Mouse (Mus musculus) kidney, postnatal 0 days (tissue): ENCODE results near the gene Dnase1. TPM values are rescaled to one million over a fixed set of nuclear protein-coding genes. Genes with fewer than 3 reads are reported as not detected.
"Not testable (repeated sequence)": the region's sequence is repeated elsewhere in the genome, so short reads cannot be mapped to it uniquely, and the experiment has no call there.

Source experiments
- ATAC-seq: fragments of 200-750 bp; cut with Nextera tagmentation; replicated peaks from 2 replicates; pipeline ENCODE4 v1.8.0; 2017; ENCODE audit warnings: low read depth, moderate number of reproducible peaks, moderate TSS enrichment, moderate library complexity; ENCODE audit not compliant: low FRiP score
- DNase-seq: peaks from one replicate; pipeline ENCODE4 v3.0.0-alpha.2; 2016; ENCODE audit warnings: low spot score
- H3K27ac ChIP-seq: fragments of 300-500 bp; sonication (generic); 2 replicates; pipeline ENCODE4 v1.5.1; 2014; ENCODE audit warnings: mild to moderate bottlenecking
- H3K27me3 ChIP-seq: fragments of 300-500 bp; sonication (generic); 2 replicates; pipeline ENCODE4 v1.6.1; 2014; ENCODE audit warnings: low read length, mixed read lengths; ENCODE audit not compliant: insufficient read depth
- H3K36me3 ChIP-seq: fragments of 300-500 bp; sonication (generic); 2 replicates; pipeline ENCODE4 v1.6.1; 2014; ENCODE audit warnings: low read length, mixed read lengths; ENCODE audit not compliant: insufficient read depth
- H3K4me1 ChIP-seq: fragments of 300-500 bp; sonication (generic); replicated peaks from 2 replicates; pipeline ENCODE4 v1.6.1; 2014; ENCODE audit warnings: antibody characterized with exemption, low read length, mixed read lengths; ENCODE audit not compliant: insufficient read depth
- H3K4me2 ChIP-seq: fragments of 300-500 bp; sonication (generic); 2 replicates; pipeline ENCODE4 v1.6.1; 2014; ENCODE audit warnings: mild to moderate bottlenecking, low read length, moderate library complexity, mixed read lengths
- H3K4me3 ChIP-seq: fragments of 300-500 bp; sonication (generic); replicated peaks from 2 replicates; pipeline ENCODE4 v1.5.1; 2014; ENCODE audit warnings: low read depth, low read length
- H3K9ac ChIP-seq: fragments of 300-500 bp; sonication (generic); 2 replicates; pipeline ENCODE4 v1.6.1; 2014; ENCODE audit warnings: low read depth, low read length
- H3K9me3 ChIP-seq: fragments of 300-500 bp; sonication (generic); replicated peaks from 2 replicates; pipeline ENCODE4 v1.6.1; 2016; ENCODE audit warnings: low read length, inconsistent platforms, mixed read lengths
- CTCF ChIP-seq: IDR thresholded peaks from 2 replicates; pipeline ENCODE4 v1.5.1; 2016; ENCODE audit warnings: antibody characterized with exemption, low read depth, mild to moderate bottlenecking, moderate library complexity
- WGBS: fragments of 180-500 bp; shearing (Covaris S2); extraction: QIAGEN DNeasy Blood & Tissue Kit; methylation state at CpG from one replicate; pipeline ENCODE4 v1.1.7; 2014; 5-methylcytosine and 5-hydroxymethylcytosine counted together
- polyA plus RNA-seq: library from polyadenylated mRNA; unstranded; fragments of >200 nt; fragmentation: Nextera tagmentation; extraction: Ambion mirVana; gene quantifications from 2 replicates; pipeline ENCODE4 v1.2.1, GENCODE M21; 2015

The Dnase1 gene
- polyA plus RNA-seq, result 6.8 and 7.8 TPM in 2 replicates

- peaks cover 23% of the 10 kb centered on the region for H3K36me3 ChIP-seq
- H3K9ac ChIP-seq, result no peak within 1 kb of the TSS
- no peak within 1 kb of the TSS for H3K4me3 ChIP-seq
- WGBS, result 78% methylated on average over 5 of the region's 5 CpGs
- DNase-seq (no peak), ATAC-seq (no peak)
- H3K9me3 ChIP-seq, result no peaks in the 10 kb centered on the region
- no peaks in the 10 kb centered on the region for H3K27me3 ChIP-seq
- no peak within 1 kb of the TSS for H3K27ac ChIP-seq
- no peaks in the 10 kb centered on the region for H3K4me1 ChIP-seq
- no peak within 1 kb of the TSS for H3K4me2 ChIP-seq
- TF ChIP-seq CTCF, result no peak
These were observed at the start of gene Dnase1 for GRCm38 (mm10) chr16:4036807-4037206. Gene Dnase1, plus strand, starts transcription at chr16:4036942.

- TF ChIP-seq CTCF, result no peak
- Histone ChIP-seq H3K9ac (no peak overlapping the region), H3K4me2 (no peak overlapping the region), H3K27ac (no peak overlapping the region), H3K36me3 (peaks cover 89% of the 10 kb centered on the region), H3K9me3 (no peaks in the 10 kb centered on the region), H3K4me1 (no peaks in the 10 kb centered on the region), H3K27me3 (no peaks in the 10 kb centered on the region), H3K4me3 (no peak overlapping the region)
- 88% methylated on average over 4 of the region's 4 CpGs for WGBS
- ATAC-seq (no peak), DNase-seq (no peak)
These were observed 48.3 kb upstream of the Dnase1 start for GRCm38 (mm10) chr16:3988410-3988809.

GRCm38 (mm10) chr16:4003489-4004398, 33.0 kb upstream of the Dnase1 start, which contains the start of gene Slx4:
Gene Slx4, minus strand, starts transcription at chr16:4003770.
- DNase-seq (peak; percentile 99), ATAC-seq (peak; percentile 98)
- peak within 1 kb of the TSS; percentile 88 for H3K27ac ChIP-seq
- H3K4me3 ChIP-seq, result peak within 1 kb of the TSS; percentile 79
- H3K27me3 ChIP-seq, result no peaks in the 10 kb centered on the region
- no peaks in the 10 kb centered on the region for H3K9me3 ChIP-seq
- H3K4me1 ChIP-seq, result peaks cover 9% of the 10 kb centered on the region; the same call in 1 of the 2 replicates
- H3K4me2 ChIP-seq, result peak within 1 kb of the TSS; percentile 93
- peak; percentile 68 for TF ChIP-seq CTCF
- H3K9ac ChIP-seq, result peak within 1 kb of the TSS; percentile 81
- WGBS, result 2% methylated on average over 58 of the region's 58 CpGs
- H3K36me3 ChIP-seq, result peaks cover 21% of the 10 kb centered on the region

GRCm38 (mm10) chr16:4012882-4013570, 23.7 kb upstream of the Dnase1 start:
- TF ChIP-seq CTCF, result no peak
- H3K27me3 ChIP-seq, result no peaks in the 10 kb centered on the region
- H3K27ac ChIP-seq, result no peak overlapping the region
- H3K9me3 ChIP-seq, result no peaks in the 10 kb centered on the region
- DNase-seq (no peak), ATAC-seq (no peak)
- no peaks in the 10 kb centered on the region for H3K4me1 ChIP-seq
- no peaks in the 10 kb centered on the region for H3K36me3 ChIP-seq
- no peak overlapping the region for H3K4me2 ChIP-seq
- no peak overlapping the region for H3K9ac ChIP-seq
- no peak overlapping the region for H3K4me3 ChIP-seq
- 77% methylated on average over 4 of the region's 4 CpGs for WGBS

GRCm38 (mm10) chr16:4014040-4014668, 22.6 kb upstream of the Dnase1 start:
- DNase-seq (no peak), ATAC-seq (no peak)
- Histone ChIP-seq H3K4me2 (no peak overlapping the region), H3K9ac (no peak overlapping the region), H3K36me3 (no peaks in the 10 kb centered on the region), H3K4me1 (no peaks in the 10 kb centered on the region), H3K9me3 (no peaks in the 10 kb centered on the region), H3K27me3 (no peaks in the 10 kb centered on the region), H3K4me3 (no peak overlapping the region), H3K27ac (no peak overlapping the region)
- no peak for TF ChIP-seq CTCF
- 74% methylated on average over 5 of the region's 5 CpGs for WGBS

GRCm38 (mm10) chr16:4016786-4017185, 20.0 kb upstream of the Dnase1 start:
- H3K27ac ChIP-seq, H3K27me3 ChIP-seq, H3K36me3 ChIP-seq, H3K9me3 ChIP-seq, H3K4me2 ChIP-seq, ATAC-seq, DNase-seq, H3K9ac ChIP-seq, H3K4me1 ChIP-seq, H3K4me3 ChIP-seq: not testable (repeated sequence)
- 80% methylated on average over 17 of the region's 17 CpGs for WGBS

GRCm38 (mm10) chr16:4017466-4017865, 19.3 kb upstream of the Dnase1 start:
- H3K4me1 ChIP-seq, H3K4me2 ChIP-seq, DNase-seq, H3K9me3 ChIP-seq, H3K9ac ChIP-seq, H3K36me3 ChIP-seq, ATAC-seq, H3K27me3 ChIP-seq, H3K4me3 ChIP-seq, H3K27ac ChIP-seq: not testable (repeated sequence)
- WGBS, result 76% methylated on average over 6 of the region's 6 CpGs
